Mouse (Mus musculus): ENCODE data around the gene Zscan4e.
"Not testable (repeated sequence)": the region's sequence is repeated elsewhere in the genome, so short reads cannot be mapped to it uniquely, and the experiment has no call there.

Zscan4e gene

DNA sequence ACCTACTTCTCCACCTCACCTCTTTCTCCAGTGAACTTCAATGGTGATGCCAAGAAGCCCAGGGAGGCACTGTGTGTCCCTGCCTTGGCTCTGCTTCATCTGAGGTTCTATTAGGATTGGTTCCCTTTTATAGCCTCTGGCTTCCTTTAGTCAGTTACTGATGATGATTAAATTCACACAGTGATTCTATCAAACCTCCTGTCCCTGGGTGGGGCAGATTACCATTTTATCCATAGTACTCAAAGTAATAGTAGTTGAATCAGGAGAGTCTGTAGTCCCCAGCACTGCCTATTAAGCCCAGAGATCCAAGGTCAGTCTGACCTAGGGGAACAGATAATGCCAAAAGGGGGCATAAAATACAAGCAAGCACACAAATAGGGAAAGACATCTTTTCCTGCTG lies at the start of gene Zscan4e:
Gene Zscan4e (minus strand): TSS at position 101 of the 400 bp plus-strand sequence.
- DNase-seq (ENCODE audit: low spot score), result not testable (repeated sequence)

Measured in testis, postnatal 10 days (tissue).